Mouse (Mus musculus): ENCODE data around the gene Relch. TPM values are rescaled to one million over a fixed set of nuclear protein-coding genes. Genes with fewer than 3 reads are reported as not detected.

Gene Relch
- polyA plus RNA-seq, 1 experiment: 7.3 TPM

DNA sequence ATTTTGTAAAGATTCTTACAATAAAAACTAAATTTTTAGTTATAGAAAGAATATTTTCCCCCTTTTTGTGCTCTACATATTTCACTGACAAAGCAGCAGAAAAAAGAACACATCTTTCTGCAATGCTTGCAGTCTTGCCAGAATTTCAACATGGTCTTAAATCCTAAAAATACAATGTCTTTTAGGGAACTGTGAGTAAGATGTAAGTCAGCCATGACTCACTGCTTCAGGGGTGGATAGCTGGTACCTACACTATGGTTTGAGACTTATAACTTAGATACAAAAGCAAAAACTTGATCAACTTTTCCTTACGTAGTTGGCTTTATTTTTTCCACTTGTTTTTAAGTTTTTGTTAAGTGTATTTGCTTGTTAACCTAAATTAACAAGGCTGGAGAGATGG lies 78.8 kb downstream of the Relch start:
- Histone ChIP-seq H3ac (ENCODE audit: control insufficient read depth, insufficient read length, low read depth) (no peak overlapping the region), H3K36me3 (ENCODE audit: control insufficient read depth, insufficient read depth) (peaks cover 66% of the 10 kb centered on the region), H3K27me3 (ENCODE audit: control insufficient read depth, insufficient read depth, insufficient read length) (no peaks in the 10 kb centered on the region), H3K4me3 (ENCODE audit: insufficient read depth, poor library complexity, severe bottlenecking) (no peak overlapping the region), H3K79me2 (ENCODE audit: control insufficient read depth, insufficient read depth) (no peaks in the 10 kb centered on the region), H3K79me3 (ENCODE audit: low read depth) (no peaks in the 10 kb centered on the region)
- peak; percentile 74 for TF ChIP-seq FOSL1 (IDR thresholded peaks at IDR 0.05; ENCODE audit: insufficient read depth, low read length, poor library complexity, severe bottlenecking)
- TF ChIP-seq MAX (IDR thresholded peaks at IDR 0.05): no peak
- peak; percentile 31 for TF ChIP-seq CEBPB (IDR thresholded peaks at IDR 0.05; ENCODE audit: low read depth)
- TF ChIP-seq MYOG (IDR thresholded peaks at IDR 0.05; ENCODE audit: control insufficient read depth, extremely low read depth, insufficient read length): no peak
- no peak for TF ChIP-seq CTCF (IDR thresholded peaks at IDR 0.05; ENCODE audit: control insufficient read depth, insufficient read depth, insufficient read length)
- no peak for TF ChIP-seq MYOD1 (IDR thresholded peaks at IDR 0.05; ENCODE audit: control insufficient read depth, insufficient read length, low read depth)
- no peak for TF ChIP-seq USF1 (IDR thresholded peaks at IDR 0.05; ENCODE audit: low read depth)

DNA sequence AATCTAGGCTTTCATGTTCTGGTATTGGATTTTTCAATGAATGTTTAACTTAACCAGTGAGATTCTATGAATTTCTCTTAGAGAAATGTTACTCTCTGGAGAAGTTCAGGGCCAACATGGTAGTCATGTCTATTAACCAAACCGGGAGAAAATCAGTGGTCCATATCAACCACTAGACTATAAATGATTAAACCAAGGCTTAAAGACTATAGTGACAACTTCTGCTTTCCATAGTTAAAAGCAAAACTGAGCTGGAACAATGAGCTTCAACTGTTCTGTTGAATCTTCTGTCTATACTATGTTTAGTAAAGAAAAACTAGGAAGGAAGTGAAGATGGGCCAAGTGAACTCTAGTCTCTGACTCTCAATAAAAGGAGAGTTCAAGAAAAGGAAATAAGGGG lies 82.8 kb downstream of the Relch start:
- H3K79me3 ChIP-seq (ENCODE audit: low read depth): no peaks in the 10 kb centered on the region
- no peaks in the 10 kb centered on the region for H3K27me3 ChIP-seq (ENCODE audit: control insufficient read depth, insufficient read depth, insufficient read length)
- no peak overlapping the region for H3ac ChIP-seq (ENCODE audit: control insufficient read depth, insufficient read length, low read depth)
- H3K79me2 ChIP-seq (ENCODE audit: control insufficient read depth, insufficient read depth): no peaks in the 10 kb centered on the region
- TF ChIP-seq CEBPB (IDR thresholded peaks at IDR 0.05; ENCODE audit: low read depth) (no peak), MYOD1 (IDR thresholded peaks at IDR 0.05; ENCODE audit: control insufficient read depth, insufficient read length, low read depth) (no peak), MYOG (IDR thresholded peaks at IDR 0.05; ENCODE audit: control insufficient read depth, extremely low read depth, insufficient read length) (no peak), MAX (IDR thresholded peaks at IDR 0.05) (no peak), CTCF (IDR thresholded peaks at IDR 0.05; ENCODE audit: control insufficient read depth, insufficient read depth, insufficient read length) (no peak), FOSL1 (IDR thresholded peaks at IDR 0.05; ENCODE audit: insufficient read depth, low read length, poor library complexity, severe bottlenecking) (no peak), USF1 (IDR thresholded peaks at IDR 0.05; ENCODE audit: low read depth) (no peak)
- H3K4me3 ChIP-seq (ENCODE audit: insufficient read depth, poor library complexity, severe bottlenecking): no peak overlapping the region
- peaks cover 64% of the 10 kb centered on the region for H3K36me3 ChIP-seq (ENCODE audit: control insufficient read depth, insufficient read depth)

DNA sequence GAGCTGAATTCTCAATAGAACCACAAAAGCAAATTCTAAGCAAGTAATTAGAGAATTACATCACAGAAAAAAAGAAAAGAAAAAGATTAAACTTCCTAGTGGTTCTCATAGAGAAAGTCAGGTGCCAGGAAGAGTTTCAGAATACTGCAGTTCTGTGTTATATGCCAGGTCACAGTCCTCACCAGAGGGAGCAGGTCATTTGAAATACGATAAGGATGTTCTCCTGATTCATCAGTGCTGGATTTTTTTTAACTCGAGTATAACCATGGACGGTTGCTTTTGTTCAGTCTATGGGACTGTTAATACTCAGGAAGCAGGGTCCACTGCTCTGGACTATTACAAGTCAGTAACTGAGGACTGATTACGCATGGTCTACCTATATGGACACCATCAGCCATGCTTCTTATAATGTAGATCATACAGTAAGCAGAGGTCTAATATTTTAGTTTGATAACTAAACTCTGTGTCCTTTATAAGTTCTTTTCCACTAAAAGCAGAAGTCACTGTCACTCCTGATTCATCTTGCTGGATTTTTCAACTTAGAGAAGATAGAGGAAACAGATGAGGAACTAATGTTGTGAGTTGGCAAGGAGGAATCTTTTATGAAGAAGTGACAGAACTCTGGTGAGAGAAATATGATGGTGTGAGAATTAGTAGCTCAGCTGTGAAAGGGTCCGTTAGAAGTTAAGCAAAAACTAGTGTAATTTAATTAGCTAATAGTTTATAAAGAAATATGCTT lies 83.4 kb downstream of the Relch start:
- Histone ChIP-seq H3ac (ENCODE audit: control insufficient read depth, insufficient read length, low read depth) (no peak overlapping the region), H3K4me3 (ENCODE audit: insufficient read depth, poor library complexity, severe bottlenecking) (no peak overlapping the region), H3K79me3 (ENCODE audit: low read depth) (no peaks in the 10 kb centered on the region), H3K27me3 (ENCODE audit: control insufficient read depth, insufficient read depth, insufficient read length) (no peaks in the 10 kb centered on the region), H3K79me2 (ENCODE audit: control insufficient read depth, insufficient read depth) (no peaks in the 10 kb centered on the region), H3K36me3 (ENCODE audit: control insufficient read depth, insufficient read depth) (peaks cover 64% of the 10 kb centered on the region)
- TF ChIP-seq USF1 (IDR thresholded peaks at IDR 0.05; ENCODE audit: low read depth) (no peak), MYOD1 (IDR thresholded peaks at IDR 0.05; ENCODE audit: control insufficient read depth, insufficient read length, low read depth) (no peak), FOSL1 (IDR thresholded peaks at IDR 0.05; ENCODE audit: insufficient read depth, low read length, poor library complexity, severe bottlenecking) (no peak), MAX (IDR thresholded peaks at IDR 0.05) (no peak), CEBPB (IDR thresholded peaks at IDR 0.05; ENCODE audit: low read depth) (no peak), MYOG (IDR thresholded peaks at IDR 0.05; ENCODE audit: control insufficient read depth, extremely low read depth, insufficient read length) (no peak), CTCF (IDR thresholded peaks at IDR 0.05; ENCODE audit: control insufficient read depth, insufficient read depth, insufficient read length) (no peak)

DNA sequence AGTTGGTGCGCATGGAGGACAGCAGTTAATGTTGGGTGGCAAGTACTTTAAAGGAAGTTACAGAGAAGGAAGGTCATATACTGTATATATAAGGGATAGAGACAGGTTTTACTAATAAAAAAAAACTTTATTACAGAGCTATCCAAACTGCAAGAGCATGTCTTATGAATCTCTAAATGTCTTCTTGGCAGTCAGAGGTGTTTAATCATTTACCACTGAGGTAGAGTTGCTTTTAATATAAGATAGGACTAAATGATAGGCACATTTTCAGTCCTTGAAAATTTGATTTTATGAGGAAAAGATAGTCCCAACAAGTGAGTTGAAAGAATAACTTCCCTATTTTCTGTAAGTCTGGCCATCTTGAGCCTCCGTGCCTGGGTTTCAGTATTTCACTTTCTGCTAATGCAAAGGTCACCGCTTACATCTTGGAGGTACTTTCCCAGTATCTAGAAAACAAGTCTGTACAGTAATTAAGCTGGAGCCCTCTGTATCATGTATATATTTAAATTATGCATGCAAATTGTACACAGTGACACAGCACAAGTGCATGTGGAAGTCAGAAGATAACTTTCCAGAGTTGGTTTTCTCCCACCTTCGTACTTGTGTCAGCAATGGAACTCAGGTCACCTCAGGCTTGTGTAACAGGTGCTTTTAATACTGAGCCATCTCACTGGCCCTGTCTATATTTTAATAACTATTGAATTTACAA lies 84.6 kb downstream of the Relch start:
- peaks cover 65% of the 10 kb centered on the region for H3K36me3 ChIP-seq (ENCODE audit: control insufficient read depth, insufficient read depth)
- H3ac ChIP-seq (ENCODE audit: control insufficient read depth, insufficient read length, low read depth): no peak overlapping the region
- H3K4me3 ChIP-seq (ENCODE audit: insufficient read depth, poor library complexity, severe bottlenecking): no peak overlapping the region
- H3K79me2 ChIP-seq (ENCODE audit: control insufficient read depth, insufficient read depth): no peaks in the 10 kb centered on the region
- no peaks in the 10 kb centered on the region for H3K79me3 ChIP-seq (ENCODE audit: low read depth)
- no peaks in the 10 kb centered on the region for H3K27me3 ChIP-seq (ENCODE audit: control insufficient read depth, insufficient read depth, insufficient read length)
- TF ChIP-seq CTCF (IDR thresholded peaks at IDR 0.05; ENCODE audit: control insufficient read depth, insufficient read depth, insufficient read length): no peak
- TF ChIP-seq USF1 (IDR thresholded peaks at IDR 0.05; ENCODE audit: low read depth): no peak
- TF ChIP-seq FOSL1 (IDR thresholded peaks at IDR 0.05; ENCODE audit: insufficient read depth, low read length, poor library complexity, severe bottlenecking): no peak
- no peak for TF ChIP-seq MYOD1 (IDR thresholded peaks at IDR 0.05; ENCODE audit: control insufficient read depth, insufficient read length, low read depth)

DNA sequence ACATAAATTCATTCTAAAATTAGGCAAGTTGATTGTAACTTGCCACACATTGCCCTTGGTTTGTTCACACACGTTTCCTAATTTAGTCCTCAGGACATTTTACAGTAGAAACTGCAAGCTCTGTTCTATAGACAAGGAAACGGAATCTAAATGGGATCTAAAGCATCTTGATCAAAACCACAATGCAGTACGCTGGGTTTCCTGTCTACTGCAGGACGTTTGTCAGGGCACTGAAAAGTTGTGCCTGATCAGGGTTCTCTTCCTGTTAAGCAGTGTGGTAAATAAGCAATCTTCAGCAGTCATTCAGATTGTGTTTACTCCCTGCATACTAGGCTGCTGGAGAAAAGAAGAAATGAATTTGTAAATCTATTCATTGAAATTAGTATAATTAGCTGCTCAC lies 88.5 kb downstream of the Relch start:
- Histone ChIP-seq H3K79me2 (ENCODE audit: control insufficient read depth, insufficient read depth) (no peaks in the 10 kb centered on the region), H3K4me3 (ENCODE audit: insufficient read depth, poor library complexity, severe bottlenecking) (no peak overlapping the region), H3K27me3 (ENCODE audit: control insufficient read depth, insufficient read depth, insufficient read length) (no peaks in the 10 kb centered on the region), H3K79me3 (ENCODE audit: low read depth) (no peaks in the 10 kb centered on the region), H3K36me3 (ENCODE audit: control insufficient read depth, insufficient read depth) (peaks cover 39% of the 10 kb centered on the region), H3ac (ENCODE audit: control insufficient read depth, insufficient read length, low read depth) (no peak overlapping the region)
- no peak for TF ChIP-seq MYOG (IDR thresholded peaks at IDR 0.05; ENCODE audit: control insufficient read depth, extremely low read depth, insufficient read length)
- no peak for TF ChIP-seq MAX (IDR thresholded peaks at IDR 0.05)
- no peak for TF ChIP-seq USF1 (IDR thresholded peaks at IDR 0.05; ENCODE audit: low read depth)
